Mouse (Mus musculus) spleen, adult 2 months (tissue): ENCODE measurements around the gene Atp6v0e. TPM values are rescaled to one million over a fixed set of nuclear protein-coding genes. Genes with fewer than 3 reads are reported as not detected.

Source experiments
- DNase-seq, 2 experiments: peaks; one replicate each; pipeline versions ENCODE4 v3.0.0 to v3.0.0-alpha.2; 2012 to 2021; ENCODE audit warnings: low spot score in 2 of 2, low read depth in 1 of 2
- H3K27ac ChIP-seq: fragments of 200-500 bp; 2 replicates; pipeline ENCODE4 v1.5.1; 2012; ENCODE audit warnings: low read length, inconsistent platforms; ENCODE audit not compliant: insufficient read depth
- H3K27me3 ChIP-seq: fragments of 200-500 bp; 2 replicates; pipeline ENCODE4 v1.6.1; 2012; ENCODE audit warnings: mild to moderate bottlenecking, moderate library complexity, low read length, inconsistent platforms; ENCODE audit not compliant: control insufficient read depth, insufficient read depth
- H3K36me3 ChIP-seq: fragments of 200-500 bp; 2 replicates; pipeline ENCODE4 v1.6.1; 2012; ENCODE audit warnings: mild to moderate bottlenecking, low read length, inconsistent platforms; ENCODE audit not compliant: control insufficient read depth, insufficient read depth
- H3K4me1 ChIP-seq: fragments of 200-500 bp; 2 replicates; pipeline ENCODE4 v1.6.1; 2011; ENCODE audit warnings: inconsistent platforms; ENCODE audit not compliant: control insufficient read depth, insufficient read depth, insufficient read length
- H3K4me3 ChIP-seq: fragments of 200-500 bp; 2 replicates; pipeline ENCODE4 v1.5.1; 2011; ENCODE audit warnings: mild to moderate bottlenecking, inconsistent platforms; ENCODE audit not compliant: insufficient read depth, insufficient read length; ENCODE audit errors: extremely low read depth
- CTCF ChIP-seq: fragments of 200-500 bp; IDR thresholded peaks from 2 replicates; pipeline ENCODE4 v1.5.1; 2011; ENCODE audit warnings: mild to moderate bottlenecking, inconsistent platforms; ENCODE audit not compliant: insufficient read depth, insufficient read length, insufficient replicate concordance; ENCODE audit errors: extremely low read depth
- POLR2A ChIP-seq: fragments of 200-500 bp; IDR thresholded peaks from 2 replicates; pipeline ENCODE4 v1.6.1; 2011; ENCODE audit warnings: low read depth, low read length, inconsistent platforms
- WGBS: fragments of 180-500 bp; shearing (Covaris S2); methylation state at CpG from one replicate; pipeline ENCODE4 v1.1.7; 2018; 5-methylcytosine and 5-hydroxymethylcytosine counted together
- polyA plus RNA-seq: library from polyadenylated mRNA; depleted of rRNA; stranded (reverse); fragments of >200 nt; gene quantifications from 2 replicates; pipeline ENCODE4 v1.2.3, GENCODE M21; 2012

Atp6v0e gene
- polyA plus RNA-seq, 1 experiment = 192 TPM

DNA sequence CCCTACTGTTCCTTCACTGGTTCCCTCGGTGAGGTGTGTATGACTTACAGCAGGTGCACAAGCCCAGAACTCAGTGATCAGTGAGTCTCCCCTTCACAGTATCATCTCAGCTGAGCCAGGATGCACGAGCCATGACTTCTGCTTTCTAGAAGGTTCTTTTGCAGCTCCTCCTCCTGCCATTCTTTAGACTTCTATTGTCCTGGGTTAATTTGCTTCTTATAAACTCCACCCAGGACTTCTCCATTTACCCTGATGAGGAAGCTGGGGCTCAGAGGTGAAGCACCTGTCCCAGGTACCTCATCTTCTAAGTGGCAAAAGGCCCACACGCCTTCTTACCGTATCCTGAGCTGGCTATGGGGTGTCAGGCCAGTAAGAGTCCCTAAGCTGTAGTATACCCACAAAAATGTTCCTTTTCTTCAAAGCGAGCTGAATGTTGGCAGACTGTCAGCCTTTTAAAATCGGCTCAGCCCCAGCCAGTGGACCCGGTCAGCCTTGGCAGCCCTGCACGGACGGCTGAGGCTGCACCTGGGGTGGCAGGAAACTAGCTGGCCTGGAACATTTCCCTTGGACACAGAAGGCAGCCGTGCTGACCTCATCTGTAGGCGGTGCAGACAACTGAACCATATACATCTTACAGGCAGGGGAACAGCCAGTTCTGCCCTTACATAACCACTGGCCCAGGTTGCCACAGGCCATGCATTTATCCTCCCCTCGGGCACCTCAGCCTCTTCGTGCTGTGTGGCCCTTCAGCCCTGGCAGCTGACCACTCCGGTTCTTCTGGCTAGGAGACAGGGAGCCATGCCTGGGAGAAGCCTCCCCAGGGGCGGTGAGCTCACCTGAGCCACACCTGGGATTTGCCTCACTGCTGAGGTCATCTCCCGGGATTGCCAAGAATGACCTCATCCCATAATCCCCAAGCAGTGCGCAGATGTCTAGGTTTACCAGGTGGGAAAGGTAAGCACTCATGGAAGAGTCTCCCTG lies 42.0 kb upstream of the Atp6v0e start:
- peaks cover 1% of the 10 kb centered on the region for H3K36me3 ChIP-seq
- DNase-seq = peak; percentile 46 to 63
- peak overlapping the region; percentile 86 for H3K27ac ChIP-seq
- no peaks in the 10 kb centered on the region for H3K27me3 ChIP-seq
- peaks cover 21% of the 10 kb centered on the region; the same call in 1 of the 2 replicates for H3K4me1 ChIP-seq
- TF ChIP-seq CTCF (no peak), POLR2A (no peak)
- 50% methylated on average over 17 of the region's 17 CpGs for WGBS
- no peak overlapping the region for H3K4me3 ChIP-seq

DNA sequence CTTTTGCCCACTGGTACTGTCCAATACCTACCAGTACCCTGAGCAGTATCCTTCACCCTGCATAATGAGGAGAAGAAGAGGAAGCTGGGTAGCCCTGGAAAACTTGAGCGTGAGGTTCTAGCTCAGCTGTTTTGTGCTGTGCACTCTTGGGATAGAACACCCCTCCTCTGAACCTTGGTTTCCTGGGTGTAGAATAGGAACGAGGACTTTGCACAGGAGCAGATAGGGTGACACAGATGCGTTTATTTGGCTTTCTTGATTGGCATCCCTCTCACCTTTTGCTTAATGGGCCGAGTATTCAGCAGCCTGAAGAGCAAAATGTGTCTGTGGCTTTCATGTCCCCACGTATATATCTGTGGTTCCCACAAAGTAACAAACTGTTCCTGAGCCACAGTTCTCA lies 41.1 kb upstream of the Atp6v0e start:
- TF ChIP-seq POLR2A = no peak
- TF ChIP-seq CTCF = no peak
- Histone ChIP-seq H3K27me3 (no peaks in the 10 kb centered on the region), H3K4me3 (no peak overlapping the region), H3K27ac (peak overlapping the region; percentile 86), H3K4me1 (peaks cover 21% of the 10 kb centered on the region; the same call in 1 of the 2 replicates), H3K36me3 (peaks cover 1% of the 10 kb centered on the region; the same call in 1 of the 2 replicates)
- WGBS = 90% methylated on average over 5 of the region's 5 CpGs
- DNase-seq = no peak

DNA sequence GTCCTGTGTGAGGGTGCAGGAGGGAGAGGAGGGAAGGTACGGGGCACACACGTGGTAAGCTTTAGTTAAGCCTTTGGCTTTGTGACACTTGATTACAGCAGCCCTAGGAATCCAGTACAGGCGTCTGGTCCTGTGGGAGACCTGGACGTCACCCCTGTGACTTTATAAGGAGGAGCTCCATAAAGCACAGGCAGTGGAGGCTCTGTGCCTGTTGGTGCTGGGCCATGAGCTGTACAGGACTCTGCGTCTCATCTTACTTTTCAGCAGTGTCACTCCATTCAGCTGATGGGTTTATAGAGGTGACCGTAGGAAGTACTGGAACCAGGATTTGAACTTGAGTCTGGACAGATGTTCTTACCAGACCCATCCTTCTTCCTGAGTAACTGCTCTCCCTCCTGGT lies 39.0 kb upstream of the Atp6v0e start:
- DNase-seq = no peak
- WGBS = 96% methylated on average over 6 of the region's 6 CpGs
- Histone ChIP-seq H3K27me3 (no peaks in the 10 kb centered on the region), H3K4me1 (peaks cover 18% of the 10 kb centered on the region; the same call in 1 of the 2 replicates), H3K27ac (no peak overlapping the region), H3K4me3 (no peak overlapping the region), H3K36me3 (peaks cover 1% of the 10 kb centered on the region; the same call in 1 of the 2 replicates)
- TF ChIP-seq POLR2A = no peak
- no peak for TF ChIP-seq CTCF

DNA sequence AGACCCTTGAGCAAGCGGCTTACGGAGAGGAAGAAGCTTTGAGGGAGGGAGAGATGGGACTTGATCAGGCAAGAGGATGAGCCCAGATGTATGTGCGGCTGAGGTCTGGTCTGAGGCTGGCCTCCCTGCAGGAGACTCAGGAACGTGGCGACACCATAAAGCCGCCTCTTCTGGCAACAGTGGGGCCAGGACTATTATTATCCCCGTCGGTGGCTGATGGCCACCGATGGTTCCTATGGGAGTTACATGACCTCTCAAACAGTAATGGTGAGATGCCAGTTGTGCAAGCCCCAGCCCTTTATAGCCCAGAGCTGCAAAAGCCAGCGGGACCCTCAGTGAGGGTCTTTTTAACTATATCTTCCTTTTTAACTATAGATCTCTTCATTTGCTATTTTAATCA lies 38.0 kb upstream of the Atp6v0e start:
- TF ChIP-seq CTCF = no peak
- no peak for TF ChIP-seq POLR2A
- H3K36me3 ChIP-seq = peaks cover 4% of the 10 kb centered on the region
- H3K4me1 ChIP-seq = peaks cover 18% of the 10 kb centered on the region; the same call in 1 of the 2 replicates
- no peak overlapping the region for H3K4me3 ChIP-seq
- no peaks in the 10 kb centered on the region for H3K27me3 ChIP-seq
- 90% methylated on average over 10 of the region's 10 CpGs for WGBS
- no peak for DNase-seq
- no peak overlapping the region for H3K27ac ChIP-seq

DNA sequence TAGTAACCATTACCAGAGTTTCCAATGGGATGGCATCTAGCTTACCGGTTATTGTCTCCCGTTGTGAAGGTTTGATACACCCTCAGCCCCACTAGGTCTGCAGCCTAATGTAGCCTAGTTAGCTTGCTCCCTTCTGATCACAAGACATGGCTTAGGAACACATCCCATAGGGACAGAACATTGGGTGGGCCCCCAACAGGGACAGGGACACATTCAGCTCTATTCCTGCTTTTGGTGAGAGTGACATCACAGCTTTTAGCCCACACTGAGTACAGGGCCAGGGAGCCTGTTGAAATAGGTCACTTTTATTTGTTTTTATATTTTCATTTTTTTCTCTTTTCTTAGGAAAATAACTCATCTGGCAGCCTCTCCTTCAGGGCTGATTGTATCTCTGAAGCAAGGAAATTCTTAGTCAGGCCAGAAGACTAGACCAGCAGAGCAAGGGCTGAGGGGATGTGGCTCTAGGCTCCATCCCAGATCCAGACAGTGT lies 37.5 kb upstream of the Atp6v0e start:
- TF ChIP-seq POLR2A (no peak), CTCF (no peak)

DNA sequence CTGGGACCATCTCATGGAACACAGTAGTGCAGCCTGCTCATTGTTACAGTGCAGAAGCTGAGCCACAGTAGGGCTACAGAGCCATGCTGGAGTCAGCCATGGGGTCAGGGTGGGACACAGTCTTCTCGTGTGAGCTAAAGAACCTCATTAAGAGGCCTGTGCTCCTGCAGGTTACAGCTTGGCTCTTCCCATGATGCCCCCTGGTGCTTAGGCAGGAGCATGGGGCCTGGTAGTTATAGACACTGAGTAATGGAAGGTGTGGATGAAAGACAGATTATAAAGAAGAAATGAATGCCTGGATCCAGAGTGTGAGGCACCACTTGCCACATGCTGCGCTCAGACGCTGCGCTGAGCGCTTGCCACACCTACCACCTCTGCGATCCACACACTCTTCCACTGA lies 34.6 kb upstream of the Atp6v0e start:
- Histone ChIP-seq H3K27me3 (no peaks in the 10 kb centered on the region), H3K4me3 (no peak overlapping the region), H3K27ac (no peak overlapping the region), H3K4me1 (no peaks in the 10 kb centered on the region), H3K36me3 (peaks cover 9% of the 10 kb centered on the region)
- 93% methylated on average over 6 of the region's 6 CpGs for WGBS
- DNase-seq = no peak
- TF ChIP-seq CTCF (no peak), POLR2A (no peak)

More for the DNA sequence above, 37.5 kb upstream of the Atp6v0e start:
- no peak for DNase-seq
- Histone ChIP-seq H3K4me3 (no peak overlapping the region), H3K27me3 (no peaks in the 10 kb centered on the region), H3K27ac (no peak overlapping the region), H3K4me1 (peaks cover 14% of the 10 kb centered on the region; the same call in 1 of the 2 replicates), H3K36me3 (peaks cover 7% of the 10 kb centered on the region)
- WGBS = 95% methylated on average over 2 of the region's 2 CpGs
